Mouse (Mus musculus) right cerebral cortex, adult 18-20 months (tissue): ENCODE data around the gene Ggt5.

Experiments used
- DNase-seq: peaks from one replicate; pipeline ENCODE4 v3.0.0; 2022; ENCODE audit warnings: mixed read lengths

The Ggt5 gene

DNA sequence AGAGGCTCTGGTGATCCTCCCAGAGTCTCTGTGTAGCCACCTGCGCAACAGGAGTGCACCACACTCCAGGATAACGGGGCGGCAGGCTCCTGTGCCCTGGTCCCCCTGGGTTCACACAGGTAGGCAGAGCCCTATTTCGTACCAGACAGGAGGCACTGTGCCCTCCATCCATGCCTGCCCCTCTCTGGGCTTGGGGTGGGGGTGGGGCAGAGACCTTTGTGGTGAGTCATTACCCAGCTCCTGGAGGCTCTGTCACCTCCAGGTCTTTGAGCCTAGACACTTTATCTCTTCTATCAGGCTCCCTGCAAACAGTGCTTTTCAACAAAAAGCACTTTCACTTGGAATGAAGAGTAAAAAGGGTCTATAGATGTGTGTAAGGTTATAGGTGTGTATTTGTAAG is 20.3 kb upstream of the Ggt5 start:
- DNase-seq = no peak

DNA sequence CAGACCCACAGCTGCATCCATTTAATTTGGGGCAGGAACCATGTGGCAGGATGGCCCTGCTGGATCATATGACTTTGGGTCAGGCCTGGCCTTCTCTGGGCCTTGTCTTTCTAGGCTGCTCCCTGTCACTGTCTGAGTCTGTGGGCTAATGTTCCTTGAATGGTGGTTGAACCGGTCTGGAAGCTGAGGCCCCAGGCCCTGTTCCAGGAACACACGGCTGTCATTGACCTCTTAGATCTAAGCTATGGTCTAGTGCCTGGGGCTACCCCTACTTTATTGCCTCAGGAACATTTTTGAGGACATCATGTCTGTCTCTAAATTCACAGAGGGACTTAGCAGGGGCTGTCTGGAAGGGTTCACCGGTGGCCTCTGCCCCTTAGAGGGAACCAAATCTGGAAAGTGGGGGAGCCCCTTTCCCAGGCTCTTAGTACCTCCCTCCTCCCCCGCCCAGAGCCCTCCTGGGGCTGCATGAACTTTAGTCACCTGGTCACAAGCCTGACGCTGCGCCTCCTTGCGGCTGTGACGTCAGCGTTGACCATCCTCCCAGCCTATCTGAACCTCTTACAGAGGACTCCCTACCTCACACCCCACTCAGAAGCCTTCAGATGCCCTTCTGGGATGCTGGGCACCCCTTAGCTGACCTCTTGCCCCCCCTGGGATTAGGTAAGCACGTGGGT is 18.0 kb upstream of the Ggt5 start:
- no peak for DNase-seq

DNA sequence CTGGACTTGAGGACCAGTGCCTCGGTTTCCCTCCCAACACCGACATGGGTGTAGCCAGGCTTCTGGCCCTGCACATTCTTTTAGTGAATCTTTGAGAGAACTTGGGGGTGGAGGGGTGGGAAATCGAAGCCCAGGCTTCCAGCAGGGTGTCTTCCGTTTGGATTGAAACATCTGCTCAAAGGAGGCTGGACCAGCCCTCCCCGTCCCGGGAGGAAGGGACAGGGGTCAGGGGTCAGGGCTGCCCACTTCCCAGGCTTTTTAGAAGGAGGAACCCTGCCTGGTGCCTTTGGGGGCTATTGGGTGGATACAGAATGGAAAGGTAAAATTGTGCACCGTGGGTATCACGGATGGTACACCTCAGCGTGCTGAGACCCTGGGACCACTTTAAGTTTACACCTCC is 17.2 kb upstream of the Ggt5 start:
- DNase-seq = no peak

DNA sequence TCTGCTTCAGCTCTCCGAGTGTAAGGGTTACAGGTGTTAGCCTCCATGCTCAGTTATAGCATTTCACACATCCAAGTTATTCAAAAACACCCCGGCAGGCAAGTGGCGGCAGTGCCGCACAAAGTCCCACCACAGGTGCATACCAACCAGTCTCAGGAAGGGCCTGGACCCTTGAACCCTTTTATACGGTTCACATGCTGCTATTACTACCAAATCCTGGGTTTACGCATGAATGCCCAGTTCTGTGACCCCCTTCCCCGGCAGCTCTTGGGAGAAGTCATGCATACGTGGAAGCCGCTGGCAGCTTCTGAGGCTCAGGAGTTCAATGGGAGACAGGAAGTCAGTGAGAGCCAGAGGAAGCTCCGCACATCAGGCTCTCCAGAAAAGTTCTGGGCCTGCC is 16.0 kb upstream of the Ggt5 start:
- DNase-seq = no peak

DNA sequence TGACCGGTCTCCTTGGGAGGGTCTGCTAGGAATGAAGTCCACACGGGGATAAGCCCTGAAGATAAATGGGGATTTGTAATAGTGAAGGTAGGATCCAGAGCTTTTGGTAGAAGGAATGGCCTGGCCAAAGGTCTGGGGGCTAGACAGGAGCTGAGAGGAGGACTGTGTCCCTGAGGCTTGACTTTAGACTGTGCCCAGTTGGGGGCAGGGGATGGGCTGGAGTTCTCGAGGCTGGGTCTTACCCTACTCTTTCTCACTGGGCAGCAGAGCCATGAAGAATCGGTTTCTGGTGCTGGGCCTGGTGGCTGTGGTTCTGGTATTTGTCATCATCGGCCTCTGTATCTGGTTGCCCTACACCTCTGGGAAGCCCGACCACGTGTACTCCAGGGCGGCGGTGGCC is 15.2 kb upstream of the Ggt5 start:
- DNase-seq = no peak

DNA sequence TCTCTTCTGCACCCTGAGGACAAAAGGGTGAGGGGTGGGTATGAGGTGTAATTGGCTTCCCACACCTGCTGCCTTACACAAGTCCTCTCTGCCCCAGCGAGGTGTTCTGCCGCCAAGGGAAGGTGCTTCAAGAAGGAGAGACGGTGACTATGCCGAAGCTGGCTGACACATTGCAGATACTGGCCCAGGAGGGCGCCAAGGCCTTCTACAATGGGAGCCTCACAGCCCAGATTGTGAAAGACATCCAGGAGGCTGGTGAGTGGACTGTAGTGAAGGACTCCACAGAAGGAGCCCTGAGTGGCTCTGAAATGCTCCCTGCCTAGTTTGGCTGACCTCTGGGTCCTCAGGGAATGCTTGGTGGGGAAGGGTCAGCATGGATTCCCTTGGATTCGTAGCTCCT is 10.0 kb upstream of the Ggt5 start:
- no peak for DNase-seq

DNA sequence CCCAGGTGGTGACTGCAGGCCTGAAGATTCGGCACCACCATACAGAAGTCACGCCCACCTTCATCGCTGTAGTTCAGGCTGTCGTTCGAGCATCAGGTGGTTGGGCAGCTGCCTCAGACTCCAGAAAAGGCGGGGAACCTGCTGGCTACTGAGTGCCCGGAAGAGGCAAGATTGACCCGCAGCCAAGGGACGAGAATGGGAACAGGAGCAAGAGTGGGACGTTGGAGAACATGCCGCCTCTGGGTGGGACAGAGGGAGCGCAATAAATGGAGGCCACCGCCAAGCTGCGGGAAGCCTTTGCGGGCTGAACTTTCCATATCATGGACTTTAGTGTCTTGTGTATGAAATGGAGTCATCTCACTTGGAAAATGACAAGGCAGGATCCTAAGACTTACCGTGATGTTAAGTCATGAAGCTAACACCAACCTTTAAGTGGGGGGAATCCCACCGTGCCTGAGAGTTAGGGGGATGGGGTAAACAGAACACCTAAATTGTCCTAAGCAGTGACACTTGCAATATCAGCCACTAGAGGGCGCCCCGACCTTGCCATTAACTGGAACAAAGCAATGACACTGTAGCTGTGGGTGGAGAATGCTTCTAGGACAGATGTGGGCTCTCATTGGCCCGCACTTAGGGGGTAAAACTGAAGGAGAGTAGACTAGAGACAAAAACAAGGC is 3.1 kb upstream of the Ggt5 start:
- DNase-seq = peak; percentile 84

DNA sequence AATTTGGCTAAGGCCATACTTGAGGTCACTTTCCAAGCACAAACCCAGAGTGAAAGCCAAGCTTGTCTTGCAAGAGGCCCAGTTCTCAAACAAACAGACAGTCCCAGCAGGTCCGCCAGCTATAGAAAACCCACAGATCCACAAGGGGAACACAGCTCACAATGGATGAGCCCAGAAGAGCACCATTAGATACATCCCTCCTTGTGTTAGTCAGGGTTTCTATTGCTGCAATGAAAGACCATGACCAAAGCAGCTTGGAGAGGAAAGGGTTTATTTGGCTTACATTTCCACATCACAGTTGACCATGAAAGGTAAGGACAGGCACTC is 2.6 kb upstream of the Ggt5 start:
- no peak for DNase-seq

DNA sequence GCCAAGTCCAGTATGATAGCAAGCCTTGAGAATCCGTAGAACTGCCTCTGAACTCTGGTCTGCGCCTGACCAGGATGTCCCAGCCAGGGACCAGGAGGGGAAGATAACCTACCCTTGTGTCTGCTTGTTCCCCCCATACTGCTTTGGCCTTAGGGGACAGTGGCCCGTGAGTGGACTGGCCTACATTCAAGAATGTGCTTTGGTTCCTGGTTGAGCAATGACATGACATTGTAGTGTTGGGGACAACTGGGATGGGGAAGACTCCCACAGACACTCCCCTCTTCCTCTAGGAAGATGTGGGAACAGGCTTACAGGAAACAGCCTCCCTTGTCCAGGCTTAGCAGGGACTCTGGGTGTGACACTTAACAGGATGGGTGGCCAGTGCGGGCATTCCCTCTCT is 1.4 kb upstream of the Ggt5 start:
- no peak for DNase-seq

DNA sequence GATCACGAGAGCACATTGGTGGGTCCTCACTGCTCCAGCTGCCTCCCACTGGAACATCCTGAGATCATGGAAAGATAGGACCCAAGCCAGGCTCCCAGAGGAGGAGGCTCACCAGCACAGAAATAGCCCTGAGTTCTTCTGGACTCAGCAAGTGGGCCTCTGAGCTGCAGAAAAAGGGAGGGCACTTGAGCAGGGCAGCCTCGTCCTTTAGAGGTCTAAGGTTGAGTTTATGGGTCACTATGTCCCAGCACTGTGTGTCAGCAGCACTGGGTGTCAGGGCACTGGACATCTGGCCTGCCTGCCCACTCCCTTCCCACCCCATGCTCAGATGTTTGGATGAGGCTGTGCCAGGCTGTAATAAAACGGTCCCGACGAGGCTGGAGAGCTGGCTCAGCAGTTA is 804 bp upstream of the Ggt5 start:
- no peak for DNase-seq

DNA sequence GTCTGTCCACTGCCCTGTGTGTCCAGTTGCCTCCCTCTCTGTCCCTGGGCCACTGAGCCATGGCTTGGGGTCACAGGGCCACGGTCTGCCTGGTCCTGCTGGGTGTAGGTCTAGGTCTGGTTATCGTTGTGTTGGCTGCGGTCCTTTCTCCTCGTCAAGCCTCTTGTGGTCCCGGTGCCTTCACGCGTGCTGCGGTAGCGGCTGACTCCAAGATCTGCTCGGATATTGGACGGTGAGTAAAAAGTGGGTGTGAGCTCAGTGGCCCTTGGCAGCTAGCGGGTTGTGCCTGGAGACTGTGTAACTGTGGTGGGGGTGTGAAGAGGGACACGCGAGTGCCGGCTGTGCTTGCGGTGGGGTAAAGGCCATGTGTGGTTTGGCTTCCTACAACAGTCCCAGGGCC is 511 bp downstream of the Ggt5 start:
- DNase-seq = no peak

DNA sequence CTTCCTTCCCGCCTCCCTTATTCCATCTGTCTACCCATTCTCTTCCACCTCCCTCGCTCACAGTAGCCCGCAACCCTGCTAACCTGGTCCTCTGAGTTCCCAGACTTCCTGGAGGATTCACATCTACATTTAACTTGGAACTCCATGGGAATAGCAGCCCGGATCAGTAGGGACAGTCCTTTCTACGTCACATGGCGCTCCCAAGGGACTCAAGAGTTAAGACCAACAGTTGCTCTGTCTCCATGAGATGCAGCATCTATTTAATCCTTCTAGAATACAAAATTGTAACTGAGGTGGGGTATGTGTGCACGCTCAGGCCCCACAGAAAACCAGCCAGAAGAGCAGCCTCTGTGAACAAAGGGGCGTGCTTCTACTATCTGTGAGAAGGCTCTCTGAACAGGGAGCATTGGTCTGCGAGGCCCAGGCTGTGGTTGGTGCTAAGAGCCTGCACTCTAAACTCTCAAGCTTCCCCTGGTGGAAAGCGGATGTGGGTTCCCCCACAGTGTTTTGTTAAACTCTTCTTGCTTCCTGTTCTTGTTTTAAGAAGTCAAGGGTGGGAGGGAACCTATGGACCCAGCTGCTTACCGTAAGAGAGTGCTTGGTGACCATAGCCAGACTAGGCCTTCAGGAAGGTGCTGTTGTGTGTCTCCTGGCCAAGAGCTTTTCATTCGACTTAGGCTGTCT is 2.2 kb downstream of the Ggt5 start:
- DNase-seq = peak; percentile 17

DNA sequence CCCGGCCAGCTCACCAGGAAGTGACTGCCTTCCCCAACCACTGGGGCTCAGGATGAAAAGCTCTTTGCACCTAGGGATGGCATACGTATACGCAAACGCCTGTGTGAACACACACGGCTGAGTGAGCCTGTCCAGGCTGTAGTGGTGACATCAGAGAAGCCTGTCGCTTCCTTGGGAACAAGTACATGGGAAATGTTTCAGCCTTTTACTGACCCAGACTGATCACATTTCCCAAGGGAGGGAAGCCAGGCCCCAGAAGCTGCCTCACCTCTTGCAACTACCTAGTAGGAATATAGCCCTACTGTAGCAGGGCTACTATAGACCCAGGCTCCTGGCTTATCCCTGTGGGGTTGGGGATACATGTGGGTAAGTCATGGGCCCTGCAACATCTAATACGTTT is 3.4 kb downstream of the Ggt5 start:
- DNase-seq = no peak

DNA sequence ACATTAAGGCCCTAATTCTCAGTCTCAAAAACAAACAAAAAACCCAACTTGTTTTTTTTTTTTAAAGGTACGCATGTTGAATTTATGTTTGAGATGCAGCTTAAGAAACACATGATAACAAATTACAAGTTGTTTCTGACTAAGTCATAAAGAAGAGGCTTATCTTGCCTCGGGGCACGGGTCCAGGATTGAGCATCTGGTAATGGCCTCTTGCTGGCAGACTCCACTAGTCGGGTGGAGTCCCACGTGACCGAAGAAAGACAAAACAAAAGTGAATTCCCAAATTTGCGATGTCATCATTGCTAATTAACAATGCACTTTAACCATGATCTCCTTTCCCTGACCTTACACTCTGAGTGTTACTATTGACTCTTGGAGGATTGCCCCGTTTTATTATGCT is 6.8 kb downstream of the Ggt5 start:
- DNase-seq = no peak

DNA sequence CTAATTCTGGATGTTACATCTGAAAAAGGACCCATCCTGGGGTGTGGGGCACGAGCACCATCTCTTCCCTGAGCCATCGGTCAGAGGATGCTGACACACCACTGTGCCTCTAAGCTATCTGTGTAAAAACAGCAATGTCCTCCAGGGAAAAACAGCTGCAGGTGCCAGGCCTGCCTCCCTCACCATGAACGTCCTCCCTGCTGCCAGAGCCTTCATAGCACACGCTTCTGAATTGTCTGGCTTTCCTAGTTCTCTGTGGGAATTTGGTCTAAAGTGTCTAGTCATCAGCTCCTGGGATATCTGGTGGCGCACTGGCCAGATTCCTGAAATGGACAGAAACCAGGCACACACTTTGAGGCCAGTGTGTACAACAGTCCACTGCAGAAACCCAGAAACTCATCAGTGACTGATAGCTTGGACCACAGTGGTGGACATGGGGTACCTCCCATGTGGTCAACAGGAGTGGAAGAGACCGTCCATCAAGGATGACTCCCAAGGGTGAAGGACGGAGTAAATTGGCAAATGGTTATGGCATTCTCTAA is 11.1 kb downstream of the Ggt5 start:
- DNase-seq = no peak

DNA sequence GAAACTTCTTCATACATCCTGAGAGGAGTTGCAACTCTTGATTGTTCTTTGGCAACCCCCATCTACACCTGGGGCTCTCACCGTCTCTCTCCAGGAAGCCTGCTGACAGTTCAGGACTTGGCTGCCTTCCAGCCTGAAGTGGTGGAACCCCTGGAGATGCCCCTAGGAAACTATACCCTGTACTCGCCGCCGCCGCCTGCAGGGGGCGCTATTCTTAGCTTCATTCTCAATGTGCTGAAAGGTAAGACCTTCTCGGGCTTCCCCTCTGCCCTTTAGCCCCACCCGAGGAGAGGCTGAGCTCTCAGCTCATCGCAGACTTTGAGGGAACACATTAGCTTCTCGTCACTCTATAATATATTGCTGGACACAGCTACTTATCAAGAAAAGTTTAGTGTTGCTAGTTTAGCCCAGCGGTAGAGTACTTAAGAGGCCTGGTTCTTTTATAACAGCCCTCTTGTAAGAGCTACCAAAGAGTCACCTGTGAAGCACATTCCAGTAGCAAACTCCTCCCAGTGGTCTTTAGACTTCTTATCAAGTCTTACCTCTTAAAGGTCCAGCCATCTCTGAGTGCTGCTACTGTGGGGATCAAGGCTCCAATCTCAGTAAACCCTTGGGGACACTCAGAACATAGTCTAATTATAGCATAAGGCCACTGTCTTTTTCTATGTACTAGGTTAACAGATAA is 16.2 kb downstream of the Ggt5 start:
- DNase-seq = no peak

DNA sequence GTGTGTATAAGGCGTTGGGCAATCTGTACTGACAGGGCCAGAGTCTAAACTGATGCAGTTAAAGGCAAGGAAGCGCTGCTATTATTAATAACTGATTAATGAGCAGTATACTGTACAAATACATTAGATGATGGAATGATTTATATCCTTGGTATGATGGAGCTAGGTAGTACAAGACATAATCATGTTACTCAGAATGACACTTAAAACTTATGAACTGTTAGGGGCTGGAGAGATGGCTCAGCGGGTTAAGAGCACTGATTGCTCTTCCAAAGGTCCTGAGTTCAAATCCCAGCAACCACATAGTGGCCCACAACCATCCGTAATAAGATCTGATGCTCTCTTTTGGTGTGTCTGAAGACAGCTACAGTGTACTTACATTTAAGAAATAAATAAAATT is 18.1 kb downstream of the Ggt5 start:
- no peak for DNase-seq

DNA sequence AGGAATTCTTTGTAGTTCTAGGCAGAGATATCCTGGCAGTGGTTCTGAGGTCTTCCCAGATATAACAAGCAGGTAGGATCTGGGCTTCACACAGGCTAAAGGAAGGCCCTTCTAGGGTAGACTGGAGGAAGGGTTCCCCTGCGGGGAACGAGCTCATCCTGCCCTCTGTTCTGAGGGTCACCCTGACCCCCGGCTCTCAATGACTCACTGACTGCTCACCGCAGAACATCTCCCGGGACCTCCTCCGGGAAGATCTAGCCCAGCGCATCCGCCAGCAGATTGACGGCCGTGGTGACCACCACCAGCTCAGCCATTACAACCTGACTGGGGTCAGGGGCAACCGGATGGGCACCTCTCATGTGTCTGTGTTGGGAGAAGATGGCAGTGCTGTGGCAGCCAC is 19.8 kb downstream of the Ggt5 start:
- DNase-seq = no peak

DNA sequence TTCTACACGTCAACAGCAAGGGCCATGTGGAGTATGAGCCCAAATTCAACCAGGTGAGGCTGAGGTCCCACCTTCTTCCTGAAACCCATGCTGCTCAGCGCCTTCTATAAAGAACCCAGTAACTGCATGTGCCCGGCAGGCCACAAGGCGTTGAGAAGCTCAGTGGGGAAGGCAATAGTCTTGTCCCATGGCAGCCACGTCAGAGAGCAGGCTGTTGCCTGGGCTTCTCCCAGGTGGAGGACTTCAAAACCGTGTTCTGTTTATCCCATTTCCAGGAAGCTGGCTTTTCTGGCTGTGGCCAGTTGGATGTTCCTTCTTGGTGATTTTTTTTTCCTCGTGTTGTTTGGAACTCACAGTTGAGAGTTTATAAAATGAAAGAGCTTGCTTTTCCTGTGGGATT is 21.3 kb downstream of the Ggt5 start:
- no peak for DNase-seq

DNA sequence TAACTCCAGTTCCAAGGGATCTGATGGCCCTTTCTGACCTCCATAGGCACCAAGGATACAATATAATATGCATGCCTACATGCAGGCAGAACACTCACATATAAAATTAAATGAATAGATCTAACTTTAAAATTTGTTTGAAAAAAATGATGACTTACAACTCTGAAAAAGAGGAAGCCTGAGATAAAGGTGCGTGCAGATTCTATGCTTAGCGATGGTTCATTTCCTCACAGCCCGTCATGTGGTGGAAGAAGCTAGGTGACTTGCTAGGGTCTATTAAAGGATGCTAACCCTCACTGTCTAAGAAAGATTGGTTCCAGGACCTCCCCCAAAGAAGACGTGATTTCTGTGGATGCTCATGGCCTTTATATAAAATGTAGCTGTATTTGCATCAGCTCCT is 26.9 kb downstream of the Ggt5 start:
- DNase-seq = no peak

DNA sequence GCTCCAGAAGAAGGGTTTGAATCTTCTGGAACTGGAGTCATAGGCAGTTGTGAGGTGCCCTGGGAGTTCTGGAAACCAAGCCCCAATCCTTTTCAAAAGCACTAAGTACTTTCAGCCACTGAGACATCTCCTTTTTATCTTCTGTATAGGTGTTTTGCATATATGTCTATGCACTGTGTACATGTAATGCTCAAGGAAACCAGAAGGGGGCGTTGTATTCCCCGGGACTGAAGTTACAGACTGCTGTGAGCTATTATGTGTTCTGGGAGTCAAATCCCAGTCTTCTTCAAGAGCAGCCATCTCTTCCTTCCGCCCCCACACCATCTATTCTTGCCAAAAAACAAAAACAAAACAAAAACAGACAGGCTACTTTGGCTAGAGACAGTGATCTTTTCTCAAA is 31.7 kb downstream of the Ggt5 start:
- no peak for DNase-seq

DNA sequence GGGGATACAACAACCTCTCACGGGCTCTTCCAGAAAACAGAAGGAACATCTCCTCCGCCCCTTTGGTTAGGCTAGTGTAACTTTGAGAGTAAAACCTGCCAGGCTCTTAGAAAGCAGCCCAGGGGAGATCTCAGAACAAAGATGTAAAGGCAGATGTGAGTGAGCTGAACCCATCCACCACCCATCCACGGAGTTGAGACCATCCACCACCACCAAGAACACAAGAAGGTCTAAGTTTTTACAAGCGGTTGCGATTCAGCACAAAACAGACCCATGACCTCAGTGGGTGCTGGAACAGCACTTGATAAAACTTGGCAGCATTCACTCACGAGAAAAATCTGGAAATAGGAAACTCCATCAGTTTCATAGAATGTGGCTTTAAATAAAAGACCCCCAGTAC is 36.8 kb downstream of the Ggt5 start:
- no peak for DNase-seq

DNA sequence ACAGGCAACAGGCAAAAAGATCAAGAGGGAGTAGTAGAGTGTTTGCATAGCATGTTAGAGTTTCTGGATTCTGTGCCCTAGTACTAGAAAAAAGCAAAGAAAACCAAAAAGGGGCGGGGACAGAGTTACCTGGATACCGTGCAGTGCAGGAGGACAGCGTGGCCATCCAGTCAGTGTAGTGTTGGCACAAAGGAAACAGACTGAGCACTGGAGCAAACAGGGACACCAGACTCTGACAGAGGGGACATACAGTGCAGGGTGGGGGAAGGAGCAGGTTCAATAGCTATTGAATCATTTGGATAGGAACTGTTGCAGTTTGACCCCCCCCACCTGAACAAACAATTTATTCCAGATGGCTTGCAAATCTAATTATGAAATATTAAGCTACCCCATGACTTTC is 37.9 kb downstream of the Ggt5 start:
- DNase-seq = no peak

DNA sequence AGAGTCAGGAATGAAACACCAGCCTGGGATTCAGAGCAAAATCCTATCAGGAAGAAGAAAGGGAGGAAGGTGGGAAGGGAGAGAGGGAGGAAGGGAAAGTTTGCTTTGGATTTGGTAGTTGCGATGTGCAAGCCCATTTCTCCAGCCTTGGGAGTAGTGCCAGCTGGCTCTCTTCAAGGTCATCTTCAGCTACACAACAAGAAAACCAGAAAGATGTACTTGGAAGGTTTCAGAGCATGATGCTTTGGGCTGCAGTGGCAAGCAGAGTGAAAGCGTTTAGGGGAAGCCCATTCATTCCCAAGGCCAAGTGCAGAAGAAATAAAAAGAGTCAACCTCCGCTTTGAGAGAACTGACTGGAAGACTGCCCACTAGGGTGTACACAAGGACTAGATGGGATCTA is 38.4 kb downstream of the Ggt5 start:
- DNase-seq = no peak
